Mouse (Mus musculus): Measurements from ENCODE around the gene Gast.
A peak's percentile ranks its signal among the peaks of the same experiment; 100 is the strongest.
"Not testable (repeated sequence)": the region's sequence is repeated elsewhere in the genome, so short reads cannot be mapped to it uniquely, and the experiment has no call there.

Gast gene

DNA sequence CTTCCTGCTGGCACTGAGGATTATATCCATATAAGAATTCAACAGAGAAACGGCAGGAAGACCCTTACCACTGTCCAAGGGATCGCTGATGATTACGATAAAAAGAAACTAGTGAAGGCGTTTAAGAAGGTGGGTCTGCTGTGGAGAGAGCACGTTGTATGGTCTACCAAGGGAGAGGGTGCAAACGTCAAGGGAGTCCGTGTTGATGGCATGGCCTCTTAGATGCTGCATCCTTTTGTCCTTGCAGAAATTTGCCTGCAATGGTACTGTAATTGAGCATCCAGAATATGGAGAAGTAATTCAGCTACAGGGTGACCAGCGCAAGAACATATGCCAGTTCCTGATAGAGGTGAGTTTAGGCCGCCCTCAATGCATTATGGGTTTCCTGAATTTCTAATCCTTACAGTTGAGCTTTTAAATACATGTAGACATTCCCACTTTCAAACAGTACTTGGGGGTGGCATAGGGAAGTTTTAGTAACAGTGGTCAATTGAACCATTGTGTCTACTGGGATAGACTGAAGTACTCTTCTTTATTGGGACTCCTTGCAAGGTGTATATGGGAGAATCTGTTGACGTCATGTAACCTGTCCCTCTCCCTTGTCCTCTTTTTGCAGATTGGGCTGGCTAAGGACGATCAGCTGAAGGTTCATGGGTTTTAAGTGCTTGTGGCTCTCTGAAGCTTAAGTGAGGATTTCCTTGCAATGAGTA, 13.4 kb upstream of the Gast start:
- DNase-seq (ENCODE audit: low spot score in 2 of 2), result not testable (repeated sequence)

- DNase-seq (ENCODE audit: low spot score in 2 of 2), result not testable (repeated sequence)
Observed at GRCm38 (mm10) chr11:100321479-100322305, 12.5 kb upstream of the Gast start.

- DNase-seq (ENCODE audit: low spot score in 2 of 2), result no peak
Observed at GRCm38 (mm10) chr11:100322591-100323258, 11.5 kb upstream of the Gast start.

- peak in 1 of 2 experiments; percentile 63 for DNase-seq (ENCODE audit: low spot score in 2 of 2)
Observed at GRCm38 (mm10) chr11:100323578-100323977, 10.6 kb upstream of the Gast start.

- DNase-seq (ENCODE audit: low spot score in 2 of 2), result no peak
Observed at GRCm38 (mm10) chr11:100325062-100325629, 9.1 kb upstream of the Gast start.

- no peak for DNase-seq (ENCODE audit: low spot score in 2 of 2)
Observed at GRCm38 (mm10) chr11:100327316-100327715, 6.9 kb upstream of the Gast start.

DNA sequence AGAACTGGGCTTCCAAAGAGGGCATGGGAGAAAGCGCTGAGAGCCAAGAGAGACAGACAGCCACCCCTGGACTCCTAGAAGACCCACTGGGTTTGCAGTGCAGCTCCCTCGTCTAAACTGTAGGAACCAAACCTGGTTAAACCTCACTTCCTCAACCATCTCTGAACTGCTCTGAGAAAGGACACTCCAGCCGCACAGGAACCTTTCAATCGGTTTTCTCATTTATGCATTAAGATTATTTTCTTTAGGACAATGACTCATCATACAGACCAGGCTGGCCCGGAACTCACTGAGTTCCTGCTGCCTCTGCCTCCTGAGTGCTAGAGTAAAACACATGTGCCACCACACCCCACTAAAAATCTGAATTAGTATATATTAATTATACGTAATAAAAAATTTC, 6.4 kb upstream of the Gast start:
- no peak for DNase-seq (ENCODE audit: low spot score in 2 of 2)

- peak in 1 of 2 experiments; percentile 46 for DNase-seq (ENCODE audit: low spot score in 2 of 2)
Observed at GRCm38 (mm10) chr11:100330235-100330634, 4.0 kb upstream of the Gast start.

GRCm38 (mm10) chr11:100330816-100331375, 3.3 kb upstream of the Gast start:
- DNase-seq (ENCODE audit: low spot score in 2 of 2), result not testable (repeated sequence)

GRCm38 (mm10) chr11:100332766-100333515, 1.3 kb upstream of the Gast start:
- peak; percentile 71 to 81 for DNase-seq (ENCODE audit: low spot score in 2 of 2)

- no peak for DNase-seq (ENCODE audit: low spot score in 2 of 2)
Observed at GRCm38 (mm10) chr11:100335731-100336130, 1.5 kb downstream of the Gast start.

DNA sequence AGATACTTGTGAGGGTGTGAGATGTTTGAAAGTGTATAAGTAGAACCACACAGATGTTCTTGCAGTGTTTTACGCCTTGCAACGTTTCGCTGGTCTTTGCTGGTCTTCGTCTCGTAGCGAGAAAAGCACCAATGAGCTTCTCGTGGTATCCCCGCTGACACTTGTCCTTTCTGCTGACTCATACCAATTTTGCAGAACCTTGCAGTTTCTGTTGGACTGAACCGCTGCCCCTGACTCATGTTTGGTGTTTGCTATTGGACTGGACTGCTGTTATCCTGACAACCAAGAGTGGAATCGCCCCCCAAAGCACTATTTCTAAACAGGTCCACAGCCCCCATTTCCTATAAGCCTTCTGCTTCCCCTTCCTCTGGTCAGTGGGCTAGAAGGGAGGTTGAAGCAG, 10.1 kb downstream of the Gast start:
- no peak for DNase-seq (ENCODE audit: low spot score in 2 of 2)

- peak; percentile 40 to 53 for DNase-seq (ENCODE audit: low spot score in 2 of 2)
Observed at GRCm38 (mm10) chr11:100352076-100352857, 18.1 kb downstream of the Gast start.

DNA sequence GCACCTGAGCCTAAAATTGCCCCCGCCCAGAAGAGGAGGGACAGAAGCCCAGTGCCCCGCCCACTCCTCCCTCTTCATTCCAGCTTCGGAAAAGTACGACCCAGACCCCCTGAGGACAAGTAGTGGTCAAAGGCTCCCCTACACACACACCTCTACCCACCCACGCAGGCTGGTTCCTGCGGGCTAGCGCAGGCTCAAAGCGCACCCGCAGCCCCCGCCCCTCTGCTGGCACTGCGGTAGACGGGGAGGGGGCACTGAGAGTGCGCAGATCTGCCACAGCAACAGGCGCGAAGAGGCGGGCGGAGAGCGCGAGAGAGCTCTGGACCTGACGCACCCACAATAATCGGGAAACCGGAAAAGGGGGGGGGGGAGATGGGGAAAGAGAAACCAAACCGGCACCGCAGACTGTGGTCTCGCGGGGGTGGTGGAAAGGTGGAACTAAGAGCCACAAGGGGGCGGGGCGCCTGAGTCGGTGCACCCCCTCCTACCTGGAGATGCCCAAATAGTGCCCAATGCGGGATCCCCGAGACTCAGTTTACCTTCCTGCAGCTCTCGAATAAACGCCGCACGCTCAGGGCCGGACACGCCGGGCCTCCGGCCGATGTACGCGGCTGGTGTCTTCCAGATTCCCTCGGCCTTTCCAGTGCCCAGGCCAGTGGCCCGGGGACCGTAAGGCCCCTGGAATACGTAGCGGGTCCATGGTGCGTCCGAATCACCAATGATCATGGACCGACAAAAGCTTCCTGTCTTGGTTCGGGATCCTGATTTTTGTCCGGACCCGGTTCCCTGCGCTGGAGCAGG, 21.1 kb downstream of the Gast start:
- peak; percentile 61 to 63 for DNase-seq (ENCODE audit: low spot score in 2 of 2)

- peak; percentile 79 for DNase-seq (ENCODE audit: low spot score in 2 of 2)
Observed at GRCm38 (mm10) chr11:100355972-100356818, 22.0 kb downstream of the Gast start, which contains the start of gene Hap1. TSS of gene Hap1 (minus strand) at chr11:100356128.

DNA sequence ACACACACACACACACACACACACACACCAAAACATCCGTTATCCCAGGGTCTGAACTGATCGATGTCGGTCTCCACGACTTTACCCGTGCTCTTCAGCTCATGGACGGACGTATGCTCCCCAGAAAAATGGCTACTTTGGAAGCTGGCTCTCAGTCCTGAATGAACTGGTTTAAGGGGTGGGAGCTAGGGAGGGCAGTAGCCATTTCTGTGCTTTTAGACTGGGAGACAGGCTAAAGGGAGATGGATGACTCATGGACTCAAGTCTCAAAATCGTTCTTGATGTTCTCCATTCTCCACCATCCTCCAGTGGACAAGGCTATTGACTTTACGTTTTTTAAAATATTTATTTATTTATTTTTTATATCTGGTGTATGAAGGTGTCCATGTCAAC, 22.6 kb downstream of the Gast start:
- no peak for DNase-seq (ENCODE audit: low spot score in 2 of 2)

DNA sequence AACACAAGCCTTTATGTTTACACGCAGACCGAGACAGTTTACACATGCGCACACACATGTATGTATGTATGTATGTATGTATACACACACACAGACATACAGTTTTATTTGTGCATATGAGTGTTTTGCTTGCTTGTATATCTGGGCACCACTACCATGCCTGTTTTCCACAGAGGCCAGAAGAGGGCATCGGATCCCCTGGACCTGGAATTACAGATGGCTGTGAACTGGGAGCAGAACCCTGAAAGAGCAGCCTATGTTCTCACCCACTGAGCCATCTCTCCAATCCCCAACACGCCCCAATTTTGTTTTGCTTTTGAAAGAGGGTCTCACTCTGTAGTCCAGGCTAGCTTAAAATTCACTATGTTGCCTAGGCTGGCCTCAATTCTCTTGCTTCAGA, 23.2 kb downstream of the Gast start:
- DNase-seq (ENCODE audit: low spot score in 2 of 2), result no peak

GRCm38 (mm10) chr11:100360175-100360574, 26.0 kb downstream of the Gast start:
- no peak for DNase-seq (ENCODE audit: low spot score in 2 of 2)
